Mouse (Mus musculus) liver, embryonic 14.5 days (tissue): ENCODE measurements around the gene Wee1.

ENCODE experiments used
- CTCF ChIP-seq: IDR thresholded peaks from 2 replicates; pipeline ENCODE4 v1.5.1; 2016; ENCODE audit warnings: antibody characterized with exemption, low read depth, control low read depth
- EP300 ChIP-seq: IDR thresholded peaks from 2 replicates; pipeline ENCODE4 v1.6.1; 2016; ENCODE audit warnings: antibody characterized with exemption, low read depth

GRCm38 (mm10) chr7:110121162-110121515 is 707 bp upstream of the Wee1 start:
- TF ChIP-seq CTCF (no peak), EP300 (no peak)
